Comparison of ENCODE assay signal across 19 mouse cellular contexts in the genomic region with DNA sequence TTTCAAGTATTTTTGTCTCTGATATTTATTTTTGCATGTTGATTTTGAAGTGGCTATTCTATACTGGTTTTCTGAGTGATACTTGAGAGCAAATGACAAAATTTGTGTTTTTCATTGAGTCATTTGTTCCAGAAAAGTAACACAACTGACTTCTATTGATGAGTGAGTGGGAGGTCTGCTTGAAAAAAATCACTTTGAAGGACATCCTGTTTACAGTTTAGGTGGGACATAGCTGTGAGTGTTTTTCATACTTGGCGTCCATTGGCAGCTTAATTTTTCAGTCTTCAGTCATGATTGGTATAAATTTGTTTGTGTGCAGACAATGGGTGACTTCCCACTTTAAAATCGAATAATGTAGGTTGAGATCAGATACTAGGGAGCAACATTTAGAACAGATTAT. TPM values are rescaled to one million over a fixed set of nuclear protein-coding genes. Genes with fewer than 3 reads are reported as not detected.
A peak's percentile ranks its signal among the peaks of the same experiment; 100 is the strongest.
DNase-seq lines count a peak whose midpoint lies in the region; ATAC-seq and TF ChIP-seq lines count a peak whose summit lies in the region.
"Had no signal": no experiment of that assay in that cellular context is flagged by ENCODE, and none has a peak within 500 bp of the region (broad histone marks: within the 10 kb centered on the region; RNA-seq: fewer than 3 reads in every experiment).

No protein-coding gene starts in this region.

- no peak overlapping the region for H3K9ac ChIP-seq in heart, embryonic 13.5 days
- H3K9ac ChIP-seq in heart, embryonic 12.5 days, result no peak overlapping the region
- H3K9ac ChIP-seq in liver, postnatal 0 days (replicated peaks), result no peak overlapping the region
- H3K9ac ChIP-seq in liver, embryonic 11.5 days (ENCODE audit: low read depth, low read length), result no peak overlapping the region
- H3K9ac ChIP-seq: forebrain, postnatal 0 days; hindbrain, embryonic 12.5 days; kidney, embryonic 15.5 days had no signal

- no peak for TF ChIP-seq EP300 in liver, postnatal 0 days (IDR thresholded peaks at IDR 0.05; ENCODE audit: low read depth)

- no peaks in the 10 kb centered on the region for H3K36me3 ChIP-seq in heart, embryonic 13.5 days
- no peaks in the 10 kb centered on the region for H3K36me3 ChIP-seq in heart, embryonic 12.5 days
- no peaks in the 10 kb centered on the region for H3K36me3 ChIP-seq in liver, postnatal 0 days (replicated peaks; ENCODE audit: insufficient read depth, low read length)
- no peaks in the 10 kb centered on the region for H3K36me3 ChIP-seq in liver, embryonic 11.5 days (ENCODE audit: control insufficient read depth, insufficient read depth, low read length)
- H3K36me3 ChIP-seq: forebrain, embryonic 10.5 days; hindbrain, embryonic 12.5 days; kidney, embryonic 15.5 days had no signal

- ATAC-seq in heart, embryonic 13.5 days (ENCODE audit: extremely low read depth, insufficient number of reproducible peaks, low FRiP score, low TSS enrichment), result no peak
- ATAC-seq in heart, embryonic 12.5 days (ENCODE audit: insufficient number of reproducible peaks, low FRiP score), result no peak
- ATAC-seq in liver, postnatal 0 days, result no peak
- no peak for ATAC-seq in liver, embryonic 11.5 days (replicated peaks; ENCODE audit: low FRiP score)
- ATAC-seq: forebrain, postnatal 0 days had no signal

- peak overlapping the region; percentile 72; the same call in 1 of the 2 replicates for H3K27ac ChIP-seq in heart, embryonic 13.5 days (replicated peaks)
- H3K27ac ChIP-seq in heart, embryonic 12.5 days (ENCODE audit: poor library complexity, severe bottlenecking), result no peak overlapping the region
- H3K27ac ChIP-seq in liver, postnatal 0 days (ENCODE audit: low read depth), result peak overlapping the region; percentile 74
- H3K27ac ChIP-seq in liver, embryonic 11.5 days (ENCODE audit: low read depth, low read length), result no peak overlapping the region; the same call in 1 of the 2 replicates
- H3K27ac ChIP-seq: forebrain, embryonic 10.5 days; hindbrain, embryonic 12.5 days had no signal

- peaks cover 74% of the 10 kb centered on the region for H3K4me1 ChIP-seq in heart, embryonic 13.5 days
- H3K4me1 ChIP-seq in heart, embryonic 12.5 days (replicated peaks), result peaks cover 62% of the 10 kb centered on the region
- H3K4me1 ChIP-seq in liver, postnatal 0 days (ENCODE audit: insufficient read depth), result peaks cover 17% of the 10 kb centered on the region
- H3K4me1 ChIP-seq in liver, embryonic 11.5 days (replicated peaks; ENCODE audit: control insufficient read depth, insufficient read depth, low read length), result peaks cover 20% of the 10 kb centered on the region

- H3K9me3 ChIP-seq in heart, embryonic 13.5 days, result no peaks in the 10 kb centered on the region
- H3K9me3 ChIP-seq in heart, embryonic 12.5 days (replicated peaks), result no peaks in the 10 kb centered on the region
- H3K9me3 ChIP-seq in liver, postnatal 0 days (ENCODE audit: low read length), result no peaks in the 10 kb centered on the region
- no peaks in the 10 kb centered on the region for H3K9me3 ChIP-seq in liver, embryonic 11.5 days (ENCODE audit: control insufficient read depth, low read length)
- H3K9me3 ChIP-seq: forebrain, embryonic 10.5 days; hindbrain, embryonic 12.5 days; kidney, embryonic 15.5 days had no signal

- DNase-seq in liver, postnatal 0 days, result no peak
- DNase-seq in liver, embryonic 11.5 days (ENCODE audit: low spot score), result no peak
- peak; percentile 62 for DNase-seq in CD4-positive helper T cell, adult 2 months (ENCODE audit: low read depth, low spot score)
- peak; percentile 66 for DNase-seq in induced T-regulatory cell, adult 2 months (ENCODE audit: low read depth)
- DNase-seq in natural killer cell, adult 2 months (ENCODE audit: low spot score in 2 of 2), result no peak
- DNase-seq: adrenal gland, postnatal 10 days; cerebellum, adult 18-20 months; cerebellum, postnatal 14 days; forebrain, postnatal 0 days; kidney, adult 11 months; layer of hippocampus, adult 9-11 months; liver; right cerebral cortex, postnatal 14 days had no signal

- H3K4me3 ChIP-seq in heart, embryonic 13.5 days, result no peak overlapping the region
- no peak overlapping the region for H3K4me3 ChIP-seq in heart, embryonic 12.5 days
- H3K4me3 ChIP-seq in liver, postnatal 0 days (ENCODE audit: low read depth, low read length), result no peak overlapping the region
- H3K4me3 ChIP-seq in liver, embryonic 11.5 days (ENCODE audit: low read depth, low read length), result no peak overlapping the region
- H3K4me3 ChIP-seq: forebrain, embryonic 10.5 days; hindbrain, embryonic 12.5 days; kidney, embryonic 15.5 days had no signal

- 57% methylated on average over 2 of the region's 2 CpGs for WGBS in heart, embryonic 13.5 days
- 71% methylated on average over 2 of the region's 2 CpGs for WGBS in heart, embryonic 12.5 days
- WGBS in liver, postnatal 0 days (ENCODE audit: insufficient replicate concordance), result 55% methylated on average over 2 of the region's 2 CpGs
- 66% methylated on average over 2 of the region's 2 CpGs for WGBS in liver, embryonic 11.5 days

- H3K4me2 ChIP-seq in heart, embryonic 13.5 days, result no peak overlapping the region; the same call in 1 of the 2 replicates
- H3K4me2 ChIP-seq in heart, embryonic 12.5 days, result no peak overlapping the region
- H3K4me2 ChIP-seq in liver, postnatal 0 days (ENCODE audit: low read depth, low read length), result no peak overlapping the region
- no peak overlapping the region for H3K4me2 ChIP-seq in liver, embryonic 11.5 days
- H3K4me2 ChIP-seq: hindbrain, embryonic 12.5 days; kidney, embryonic 15.5 days; midbrain, embryonic 11.5 days had no signal

- H3K27me3 ChIP-seq in heart, embryonic 13.5 days (replicated peaks), result no peaks in the 10 kb centered on the region
- no peaks in the 10 kb centered on the region for H3K27me3 ChIP-seq in heart, embryonic 12.5 days (replicated peaks)
- H3K27me3 ChIP-seq in liver, postnatal 0 days (ENCODE audit: insufficient read depth, low read length), result no peaks in the 10 kb centered on the region
- no peaks in the 10 kb centered on the region for H3K27me3 ChIP-seq in liver, embryonic 11.5 days (replicated peaks; ENCODE audit: control insufficient read depth, insufficient read depth, low read length)
- H3K27me3 ChIP-seq: hindbrain, embryonic 12.5 days; kidney, embryonic 15.5 days had no signal

- no peak for TF ChIP-seq CTCF in liver, postnatal 0 days (IDR thresholded peaks at IDR 0.05; ENCODE audit: low read depth)

RNA-seq across cellular contexts. Expression of a gene that starts 14.4 kb away (rescaled TPM):
- 14.4 and 15.4 TPM in 2 replicates for polyA plus RNA-seq in heart, embryonic 13.5 days (2015; fragmentation: Nextera tagmentation; extraction: Ambion mirVana)
- polyA plus RNA-seq in heart, embryonic 12.5 days (2016; fragmentation: Nextera tagmentation; extraction: Ambion mirVana), result 27.6 and 32.4 TPM in 2 replicates
- polyA plus RNA-seq in liver, postnatal 0 days (2015; fragmentation: Nextera tagmentation; extraction: Ambion mirVana), result 3.8 and 4.7 TPM in 2 replicates
- 26.2 and 28.3 TPM in 2 replicates for polyA plus RNA-seq in liver, embryonic 11.5 days (2014; fragmentation: Nextera tagmentation; extraction: Ambion mirVana)

Comparison
In these comparisons a context has a peak if more than half of its experiments do, and no peak if none do; other contexts are left out.
1. H3K27ac ChIP-seq: peak in heart, embryonic 13.5 days (single experiment) and liver, postnatal 0 days (single experiment); none in heart, embryonic 12.5 days (single experiment) and liver, embryonic 11.5 days (single experiment).
2. DNase-seq: peak in CD4-positive helper T cell, adult 2 months (single experiment) and induced T-regulatory cell, adult 2 months (single experiment); none in liver, postnatal 0 days (single experiment), liver, embryonic 11.5 days (single experiment) and natural killer cell, adult 2 months (0 of 2).